ENCODE assay signal across 12 mouse cellular contexts in genomic region chr2:127254604-127255134, GRCm38 (mm10).
"Had no signal": no experiment of that assay in that cellular context is flagged by ENCODE, and none has a peak within 500 bp of the region (broad histone marks: within the 10 kb centered on the region; RNA-seq: fewer than 3 reads in every experiment).

No protein-coding gene starts in this region.

- H3K4me3 ChIP-seq: limb, embryonic 15.5 days; midbrain, embryonic 12.5 days; neural tube, embryonic 13.5 days had no signal

- H3K4me2 ChIP-seq: limb, embryonic 15.5 days; midbrain, embryonic 12.5 days; neural tube, embryonic 13.5 days had no signal

- DNase-seq: kidney, adult 9 months; kidney, postnatal 10 days; layer of hippocampus, adult 9-11 months; layer of hippocampus, postnatal 36 days; lung, adult 18-20 months; right cerebral cortex, postnatal 14 days; thymus, postnatal 36 days had no signal

- H3K9ac ChIP-seq: limb, embryonic 15.5 days; liver, embryonic 14.5 days; midbrain, embryonic 12.5 days; neural tube, embryonic 13.5 days had no signal

- ATAC-seq: midbrain, embryonic 16.5 days had no signal

- H3K9me3 ChIP-seq: limb, embryonic 15.5 days; midbrain, embryonic 12.5 days; neural tube, embryonic 13.5 days had no signal

- H3K27ac ChIP-seq: limb, embryonic 15.5 days; liver, embryonic 14.5 days; midbrain, embryonic 12.5 days; neural tube, embryonic 13.5 days had no signal

- H3K27me3 ChIP-seq: limb, embryonic 15.5 days; midbrain, embryonic 12.5 days; neural tube, embryonic 13.5 days had no signal
